Mouse (Mus musculus) forebrain, embryonic 11.5 days (tissue): ENCODE results near the gene Eif1ad. TPM values are rescaled to one million over a fixed set of nuclear protein-coding genes. Genes with fewer than 3 reads are reported as not detected.
A peak's percentile ranks its signal among the peaks of the same experiment; 100 is the strongest.
"Not testable (repeated sequence)": the region's sequence is repeated elsewhere in the genome, so short reads cannot be mapped to it uniquely, and the experiment has no call there.

Source experiments
- ATAC-seq: fragments of 200-750 bp; cut with Nextera tagmentation; replicated peaks from 2 replicates; pipeline ENCODE4 v1.8.0; 2017; ENCODE audit warnings: moderate TSS enrichment; ENCODE audit not compliant: low FRiP score
- DNase-seq: peaks from one replicate; pipeline ENCODE4 v3.0.0-alpha.2; 2017; ENCODE audit warnings: low spot score
- H3K27ac ChIP-seq: fragments of 300-500 bp; sonication (generic); 2 replicates; pipeline ENCODE4 v1.5.1; 2014; ENCODE audit warnings: low read depth, low read length
- H3K27me3 ChIP-seq: fragments of 300-500 bp; sonication (generic); 2 replicates; pipeline ENCODE4 v1.6.1; 2014; ENCODE audit warnings: mild to moderate bottlenecking, low read length, mixed read lengths; ENCODE audit not compliant: control insufficient read depth, insufficient read depth
- H3K36me3 ChIP-seq: fragments of 300-500 bp; sonication (generic); 2 replicates; pipeline ENCODE4 v1.6.1; 2014; ENCODE audit warnings: mild to moderate bottlenecking, low read length, moderate library complexity, mixed read lengths; ENCODE audit not compliant: control insufficient read depth, insufficient read depth
- H3K4me1 ChIP-seq: fragments of 300-500 bp; sonication (generic); replicated peaks from 2 replicates; pipeline ENCODE4 v1.6.1; 2014; ENCODE audit warnings: low read length, mixed read lengths; ENCODE audit not compliant: control insufficient read depth, insufficient read depth
- H3K4me2 ChIP-seq: fragments of 300-500 bp; sonication (generic); 2 replicates; pipeline ENCODE4 v1.6.1; 2014; ENCODE audit warnings: low read depth, mild to moderate bottlenecking, low read length, moderate library complexity, mixed read lengths; ENCODE audit not compliant: severe bottlenecking
- H3K4me3 ChIP-seq: fragments of 300-500 bp; sonication (generic); 2 replicates; pipeline ENCODE4 v1.5.1; 2014; ENCODE audit warnings: low read depth, low read length
- H3K9ac ChIP-seq: fragments of 300-500 bp; sonication (generic); 2 replicates; pipeline ENCODE4 v1.6.1; 2014; ENCODE audit warnings: low read length
- H3K9me3 ChIP-seq: fragments of 300-500 bp; sonication (generic); 2 replicates; pipeline ENCODE4 v1.6.1; 2016; ENCODE audit warnings: low read length, mixed read lengths; ENCODE audit not compliant: control insufficient read depth
- WGBS: fragments of 180-500 bp; shearing (Covaris S2); extraction: QIAGEN DNeasy Blood & Tissue Kit; methylation state at CpG from one replicate; pipeline ENCODE4 v1.1.7; 2014; 5-methylcytosine and 5-hydroxymethylcytosine counted together
- polyA plus RNA-seq: library from polyadenylated mRNA; unstranded; fragments of >200 nt; fragmentation: Nextera tagmentation; extraction: Ambion mirVana; gene quantifications from 2 replicates; pipeline ENCODE4 v1.2.1, GENCODE M21; 2014

Gene Eif1ad
- polyA plus RNA-seq, 1 experiment from 2014 or later = 79.2 TPM

DNA sequence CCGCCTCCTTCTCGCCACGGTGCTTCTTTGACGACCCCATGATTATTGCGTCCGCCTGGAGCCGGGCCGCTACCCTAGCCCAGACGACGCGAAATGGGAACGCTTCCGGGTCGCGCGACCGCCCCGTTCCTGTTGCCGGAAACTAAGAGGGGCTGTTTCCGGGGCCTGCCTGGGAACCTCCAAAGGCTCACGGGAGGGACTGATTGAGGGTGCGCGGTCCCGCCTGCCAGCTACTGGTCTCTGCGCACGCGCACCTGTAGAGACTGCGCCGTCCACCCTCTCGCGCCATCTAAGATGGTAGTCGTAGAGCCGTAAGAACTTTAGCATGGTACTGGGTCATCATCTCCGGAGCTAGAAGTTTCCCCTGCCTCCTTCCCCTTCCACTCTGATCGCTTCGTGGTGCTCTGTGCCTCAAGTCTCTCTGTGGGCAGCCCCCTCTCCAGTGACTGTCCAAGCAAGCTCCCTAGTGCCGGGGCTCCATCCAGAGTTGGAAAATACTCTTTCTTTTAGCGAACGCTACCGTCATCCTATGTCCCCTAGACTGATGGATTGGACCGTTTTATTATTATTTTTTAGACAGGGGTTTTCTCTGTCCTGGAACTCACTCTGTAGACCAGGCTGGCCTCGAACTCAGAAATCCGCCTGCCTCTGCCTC, 22.2 kb downstream of the Eif1ad start, which contains the start of gene Sart1:
TSS of gene Sart1 (minus strand) at position 116 of the 655 bp plus-strand sequence.
- Histone ChIP-seq H3K4me1 (peaks cover 18% of the 10 kb centered on the region), H3K27ac (peak within 1 kb of the TSS; percentile 66; the same call in 1 of the 2 replicates), H3K9me3 (no peaks in the 10 kb centered on the region), H3K4me3 (peak within 1 kb of the TSS; percentile 99), H3K9ac (peak within 1 kb of the TSS; percentile 87), H3K4me2 (peak within 1 kb of the TSS; percentile 91), H3K36me3 (peaks cover 7% of the 10 kb centered on the region; the same call in 1 of the 2 replicates), H3K27me3 (no peaks in the 10 kb centered on the region)
- peak; percentile 96 for DNase-seq
- 2% methylated on average over 42 of the region's 43 CpGs for WGBS
- ATAC-seq = peak; percentile 96

DNA sequence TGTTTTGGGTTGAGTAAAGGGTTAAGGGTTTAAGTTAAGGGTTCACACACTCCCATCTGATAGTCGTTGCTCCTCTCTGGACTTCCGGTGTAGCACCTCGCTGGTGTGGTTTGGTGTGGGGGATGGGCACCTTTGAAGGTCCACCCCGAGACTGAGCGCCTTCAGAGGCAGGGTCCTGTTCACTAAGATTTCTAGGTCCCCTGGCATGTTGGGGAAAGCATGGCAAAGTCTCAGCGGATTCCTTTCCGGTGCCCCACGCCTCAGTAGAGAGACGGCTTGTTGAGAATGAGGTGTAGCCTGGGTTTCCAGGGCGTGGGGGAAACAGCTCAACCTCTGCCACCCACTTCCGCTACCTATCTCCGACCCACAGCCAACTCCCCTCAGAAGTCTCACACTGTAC, 23.1 kb downstream of the Eif1ad start:
- WGBS = 62% methylated on average over 12 of the region's 12 CpGs
- Histone ChIP-seq H3K9me3 (no peaks in the 10 kb centered on the region), H3K4me2 (peak overlapping the region; percentile 91), H3K4me3 (peak overlapping the region; percentile 99), H3K36me3 (no peaks in the 10 kb centered on the region; the same call in 1 of the 2 replicates), H3K9ac (peak overlapping the region; percentile 35; the same call in 1 of the 2 replicates), H3K4me1 (peaks cover 18% of the 10 kb centered on the region), H3K27ac (no peak overlapping the region), H3K27me3 (no peaks in the 10 kb centered on the region)
- peak; percentile 56 for DNase-seq
- ATAC-seq = no peak

DNA sequence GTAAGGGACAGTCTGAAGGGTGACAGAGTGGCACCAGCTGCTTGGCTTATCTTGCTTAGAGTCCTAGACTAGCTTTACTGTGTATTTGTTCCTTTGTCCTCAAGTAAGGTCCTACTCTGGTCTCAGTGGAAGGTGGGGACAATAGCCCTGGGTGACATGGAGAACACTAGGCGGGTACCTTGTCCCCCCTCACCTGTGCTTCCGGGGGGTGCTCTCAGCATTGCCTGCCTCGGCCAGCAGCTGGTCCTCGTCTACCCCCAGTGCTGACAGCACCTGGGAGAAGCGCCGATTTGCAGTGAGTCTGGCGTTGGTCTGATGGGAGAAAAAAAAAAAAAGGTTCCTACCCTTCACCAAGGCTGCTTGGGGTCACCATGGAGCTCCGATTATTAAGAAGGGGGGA, 23.9 kb downstream of the Eif1ad start:
- no peak overlapping the region; the same call in 1 of the 2 replicates for H3K4me2 ChIP-seq
- 86% methylated on average over 8 of the region's 8 CpGs for WGBS
- ATAC-seq = no peak
- no peaks in the 10 kb centered on the region for H3K9me3 ChIP-seq
- peaks cover 18% of the 10 kb centered on the region for H3K4me1 ChIP-seq
- H3K27me3 ChIP-seq = no peaks in the 10 kb centered on the region
- DNase-seq = no peak
- H3K36me3 ChIP-seq = no peaks in the 10 kb centered on the region; the same call in 1 of the 2 replicates
- H3K9ac ChIP-seq = no peak overlapping the region
- no peak overlapping the region for H3K4me3 ChIP-seq
- H3K27ac ChIP-seq = no peak overlapping the region

DNA sequence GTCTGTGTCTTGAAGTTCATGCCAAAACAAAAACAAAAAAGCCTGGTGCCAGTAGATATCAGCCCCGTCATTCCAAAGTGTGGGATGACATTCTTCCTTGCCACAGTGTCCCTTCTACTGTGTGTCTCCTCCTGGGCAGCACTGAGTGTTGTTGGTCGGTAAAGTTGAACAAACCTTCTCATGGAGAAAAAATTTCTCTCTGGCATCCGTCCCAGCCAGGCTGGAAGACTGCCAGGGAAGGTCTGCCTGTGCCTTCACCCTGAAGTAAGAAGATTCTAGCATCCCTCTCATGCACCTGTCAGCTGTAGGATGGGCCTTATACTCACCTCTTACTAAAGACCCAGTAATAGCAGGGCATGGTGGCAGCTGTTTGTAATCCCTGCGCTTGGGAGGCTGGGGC, 26.4 kb downstream of the Eif1ad start:
- DNase-seq (no peak), ATAC-seq (no peak)
- H3K4me2 ChIP-seq = no peak overlapping the region
- no peak overlapping the region for H3K9ac ChIP-seq
- H3K9me3 ChIP-seq = no peaks in the 10 kb centered on the region
- H3K27ac ChIP-seq = no peak overlapping the region
- no peaks in the 10 kb centered on the region; the same call in 1 of the 2 replicates for H3K36me3 ChIP-seq
- no peaks in the 10 kb centered on the region for H3K27me3 ChIP-seq
- peaks cover 8% of the 10 kb centered on the region for H3K4me1 ChIP-seq
- H3K4me3 ChIP-seq = no peak overlapping the region
- 76% methylated on average over 4 of the region's 4 CpGs for WGBS

DNA sequence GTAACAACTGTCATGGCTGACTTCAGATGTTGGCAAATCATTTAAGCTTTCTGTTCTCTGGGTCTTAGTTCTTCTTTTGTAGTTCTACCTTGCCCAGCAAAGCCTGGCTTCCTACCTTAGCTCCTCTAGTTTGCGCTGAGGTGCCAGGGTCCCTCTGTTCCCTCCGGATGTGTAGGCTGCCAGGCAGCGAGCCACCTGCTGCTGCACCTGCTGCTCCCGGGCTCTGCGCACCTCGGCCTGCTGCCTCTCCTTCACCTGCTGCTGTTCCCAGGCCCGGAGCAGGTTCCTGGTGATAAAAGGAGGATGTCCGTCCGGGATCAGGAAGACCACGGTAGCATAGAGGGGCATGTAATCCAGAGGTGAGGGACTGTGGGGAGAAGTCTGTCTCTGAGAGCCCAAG, 27.6 kb downstream of the Eif1ad start:
- ATAC-seq (no peak), DNase-seq (no peak)
- Histone ChIP-seq H3K9ac (no peak overlapping the region), H3K27ac (no peak overlapping the region), H3K27me3 (no peaks in the 10 kb centered on the region), H3K4me2 (no peak overlapping the region), H3K9me3 (no peaks in the 10 kb centered on the region), H3K36me3 (no peaks in the 10 kb centered on the region; the same call in 1 of the 2 replicates), H3K4me1 (peaks cover 8% of the 10 kb centered on the region), H3K4me3 (no peak overlapping the region)
- 60% methylated on average over 10 of the region's 10 CpGs for WGBS

DNA sequence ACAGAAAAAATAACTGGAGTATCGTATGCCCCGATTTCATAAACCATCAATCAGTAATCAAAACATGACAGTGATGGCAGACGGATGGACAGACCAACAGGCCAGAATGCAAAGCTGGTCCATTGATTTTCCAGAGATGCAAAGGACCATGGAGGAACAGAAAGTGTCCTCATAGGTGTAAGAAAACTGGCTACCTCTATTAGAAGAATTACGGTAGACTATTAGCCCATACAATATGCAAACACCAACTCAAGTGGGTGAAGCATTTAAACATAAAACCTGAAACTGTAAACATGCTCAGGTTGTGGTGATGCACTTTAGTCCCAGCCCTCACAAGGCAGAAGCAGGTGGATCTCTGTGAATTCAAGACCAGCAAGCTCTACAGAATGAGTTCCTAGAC, 28.8 kb downstream of the Eif1ad start:
- Histone ChIP-seq H3K4me3 (no peak overlapping the region), H3K9me3 (no peaks in the 10 kb centered on the region), H3K9ac (no peak overlapping the region), H3K36me3 (no peaks in the 10 kb centered on the region; the same call in 1 of the 2 replicates), H3K27me3 (no peaks in the 10 kb centered on the region), H3K27ac (no peak overlapping the region), H3K4me1 (no peaks in the 10 kb centered on the region), H3K4me2 (no peak overlapping the region)
- WGBS = 75% methylated on average over 4 of the region's 4 CpGs
- DNase-seq = no peak
- ATAC-seq = no peak

DNA sequence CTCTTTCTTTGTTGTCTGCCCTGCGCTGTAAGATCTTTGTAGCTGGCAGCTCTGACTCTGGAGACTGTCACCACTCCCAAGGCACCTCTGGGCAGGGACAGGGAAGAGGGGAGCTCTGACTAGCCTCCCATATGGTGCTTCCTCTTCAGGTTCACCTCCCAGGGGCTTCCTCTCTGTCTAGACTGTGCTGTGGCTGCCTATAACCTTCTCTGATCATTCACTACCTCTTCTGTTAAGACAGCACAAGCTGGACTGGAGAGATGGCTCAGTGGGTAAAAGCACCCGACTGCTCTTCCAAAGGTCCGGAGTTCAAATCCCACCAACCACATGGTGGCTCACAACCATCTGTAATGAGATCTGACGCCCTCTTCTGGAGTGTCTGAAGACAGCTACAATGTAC, 34.5 kb downstream of the Eif1ad start:
- H3K4me2 ChIP-seq, H3K27ac ChIP-seq, ATAC-seq, H3K4me3 ChIP-seq, H3K36me3 ChIP-seq, DNase-seq, H3K27me3 ChIP-seq, H3K9me3 ChIP-seq, H3K4me1 ChIP-seq, H3K9ac ChIP-seq: not testable (repeated sequence)
- 73% methylated on average over 4 of the region's 4 CpGs for WGBS

DNA sequence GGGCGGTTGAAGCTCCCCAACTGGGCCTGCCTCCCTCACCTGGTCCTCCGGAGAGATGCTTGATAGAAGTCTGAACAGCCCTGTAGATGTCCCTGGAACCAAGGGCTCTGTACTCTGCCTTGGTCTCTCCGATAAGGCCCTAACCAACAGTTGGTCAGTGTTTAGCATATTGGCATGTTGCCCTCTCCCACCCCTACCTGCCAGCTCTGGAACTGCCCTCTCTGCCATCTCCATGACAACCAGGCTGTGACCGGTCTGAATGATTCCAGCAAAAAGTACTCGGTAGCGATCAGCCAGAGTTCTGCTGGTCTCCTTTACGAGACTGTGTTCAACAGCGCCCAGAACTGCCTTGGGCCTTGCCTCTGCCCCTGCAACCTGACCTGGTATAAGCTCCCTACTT, 35.8 kb downstream of the Eif1ad start, which contains the start of gene Tsga10ip:
TSS of gene Tsga10ip (minus strand) at position 234 of the 400 bp plus-strand sequence.
- Histone ChIP-seq H3K27me3 (no peaks in the 10 kb centered on the region), H3K4me1 (no peaks in the 10 kb centered on the region; the same call in 1 of the 2 replicates), H3K4me3 (no peak within 1 kb of the TSS), H3K9me3 (no peaks in the 10 kb centered on the region), H3K36me3 (no peaks in the 10 kb centered on the region), H3K4me2 (no peak within 1 kb of the TSS), H3K9ac (no peak within 1 kb of the TSS), H3K27ac (no peak within 1 kb of the TSS)
- DNase-seq = no peak
- 85% methylated on average over 8 of the region's 8 CpGs for WGBS
- ATAC-seq = no peak

DNA sequence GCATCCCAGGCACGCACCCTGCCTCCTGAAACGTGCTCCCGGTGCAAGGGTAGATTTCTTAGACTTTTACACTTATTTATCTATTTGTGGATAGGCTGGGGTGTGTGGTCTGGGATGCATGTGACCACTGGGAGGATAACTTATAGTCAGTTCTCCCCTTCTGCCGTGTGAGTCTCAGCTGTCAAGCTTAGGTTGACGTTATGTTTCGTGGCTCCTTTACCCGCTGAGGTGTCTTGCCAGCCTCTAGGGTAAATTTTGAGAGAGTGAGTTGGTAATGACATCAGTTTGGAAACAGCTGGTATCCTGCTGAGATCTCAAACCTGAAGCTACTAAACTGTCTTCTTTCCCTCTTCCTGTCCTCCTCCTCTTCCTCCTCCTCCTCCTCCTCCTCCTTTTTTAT, 39.4 kb downstream of the Eif1ad start:
- WGBS = 39% methylated on average over 7 of the region's 7 CpGs
- ATAC-seq = no peak
- DNase-seq = no peak
- Histone ChIP-seq H3K4me3 (peak overlapping the region; percentile 30), H3K27ac (no peak overlapping the region), H3K27me3 (no peaks in the 10 kb centered on the region), H3K36me3 (no peaks in the 10 kb centered on the region), H3K9ac (peak overlapping the region; percentile 55), H3K4me2 (peak overlapping the region; percentile 53), H3K9me3 (no peaks in the 10 kb centered on the region), H3K4me1 (peaks cover 3% of the 10 kb centered on the region; the same call in 1 of the 2 replicates)
